Mouse (Mus musculus): ENCODE data around the gene Tpst2.

Tpst2 gene

DNA sequence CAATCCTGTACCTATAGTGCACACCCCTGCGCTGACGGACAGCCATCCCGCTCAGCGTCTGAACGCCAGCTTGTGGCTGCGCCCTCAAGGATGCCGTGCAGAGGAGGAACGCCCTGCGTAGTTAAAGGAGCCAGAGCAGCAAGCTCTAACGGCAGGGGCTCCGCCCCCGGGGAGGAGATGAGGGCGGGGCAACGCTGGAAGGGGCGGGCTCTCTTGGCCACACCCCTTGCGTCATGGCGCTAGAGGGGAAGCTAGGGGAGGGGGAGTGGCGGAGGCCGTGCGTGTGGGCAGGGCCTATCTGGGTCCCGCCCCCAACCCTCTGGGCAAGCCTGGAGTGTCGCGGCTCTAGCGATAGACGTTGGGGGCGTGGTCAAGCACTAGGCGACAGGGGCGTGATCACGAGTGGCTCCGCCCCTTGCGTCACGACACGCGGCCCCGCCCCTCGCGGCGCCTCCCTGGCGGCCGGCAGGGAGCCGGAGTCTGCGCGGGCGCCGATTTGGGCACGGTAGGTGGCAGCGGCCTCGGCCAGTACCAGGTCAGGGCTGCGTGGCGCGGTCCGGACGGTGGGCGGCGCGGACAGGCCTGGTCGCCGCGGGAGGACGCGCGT lies at the start of gene Tpst2:
Tpst2 (plus strand) TSS at position 425 of the 607 bp plus-strand sequence.
- DNase-seq (ENCODE audit: low spot score) = peak; percentile 100

DNA sequence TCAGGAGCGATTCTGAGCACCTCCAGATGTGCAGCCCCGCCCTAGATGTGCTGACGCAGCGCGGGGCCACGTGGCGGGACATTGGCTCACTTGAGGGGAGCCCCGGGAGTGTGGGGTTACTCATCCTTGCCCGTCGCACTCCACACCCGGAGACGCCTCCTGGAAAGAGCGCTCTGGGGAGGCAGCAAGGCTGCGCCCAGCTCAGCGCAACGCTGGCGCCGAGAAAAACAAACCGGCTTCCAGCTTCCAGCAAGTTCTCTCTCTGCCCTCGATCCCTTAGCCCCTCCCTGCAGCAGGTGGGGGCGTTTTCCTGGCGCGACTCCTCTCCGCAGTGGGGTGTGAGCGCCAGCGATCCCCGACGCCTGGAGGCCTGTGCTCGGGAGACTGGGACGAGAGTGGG lies 49.1 kb upstream of the Tpst2 start:
- DNase-seq (ENCODE audit: low spot score) = peak; percentile 55

DNA sequence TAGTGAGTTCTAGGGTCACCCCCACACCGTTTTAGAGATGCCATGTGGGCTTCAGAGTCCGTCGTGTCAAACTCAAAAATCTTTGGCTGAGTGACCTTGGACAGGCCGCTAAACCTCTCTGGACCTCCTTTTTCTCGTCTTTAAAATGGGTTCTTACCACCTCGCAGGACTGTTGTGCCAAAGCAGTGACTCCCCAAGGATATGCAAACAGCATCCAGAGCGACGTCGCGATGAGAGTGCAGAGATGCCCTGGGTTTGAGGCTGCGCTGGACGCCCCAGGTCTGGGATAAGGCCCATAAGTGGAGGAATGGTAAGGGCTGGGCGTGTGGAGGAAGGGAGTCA lies 48.6 kb upstream of the Tpst2 start:
- DNase-seq (ENCODE audit: low spot score) = no peak

DNA sequence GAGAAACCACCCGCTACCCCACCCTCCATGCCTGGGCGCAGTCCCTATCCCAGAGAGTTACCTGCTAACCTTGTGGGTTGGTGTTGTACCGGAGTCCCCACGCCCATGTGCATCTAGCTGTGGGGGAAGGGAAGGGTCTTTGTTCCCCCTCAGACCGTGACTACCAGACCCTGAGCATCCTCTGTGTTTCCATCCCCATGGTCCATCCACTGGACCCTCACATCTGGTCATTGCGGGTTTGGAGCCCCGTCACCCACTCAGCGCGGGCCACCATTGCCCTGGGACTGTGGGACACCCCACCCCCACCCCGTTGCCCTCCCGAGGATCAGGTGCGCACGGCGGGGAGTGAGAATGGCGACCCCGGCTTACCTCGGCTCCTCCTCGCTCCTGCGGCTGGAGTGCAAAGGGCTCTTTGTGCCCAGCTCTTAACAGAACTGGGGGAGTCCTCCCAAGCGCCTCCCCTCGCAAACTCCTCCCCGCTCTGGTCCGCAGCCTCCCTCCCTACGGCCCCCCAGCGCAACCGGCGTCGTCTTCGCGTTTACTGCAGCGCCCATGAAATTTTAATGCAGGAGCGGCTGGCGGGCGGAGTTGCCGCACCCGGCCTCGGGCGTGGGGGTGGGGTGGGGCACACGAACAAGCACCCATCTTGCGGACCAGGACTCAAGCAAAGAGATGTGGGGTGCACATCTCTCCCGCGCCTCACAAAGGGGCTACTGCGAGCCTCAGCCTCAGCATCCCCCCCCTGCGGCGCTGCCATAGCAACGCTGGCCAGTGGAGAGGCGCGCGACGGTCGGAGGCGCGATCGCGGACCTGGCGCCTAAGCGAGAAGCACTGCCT lies 48.0 kb upstream of the Tpst2 start:
- peak; percentile 60 for DNase-seq (ENCODE audit: low spot score)

DNA sequence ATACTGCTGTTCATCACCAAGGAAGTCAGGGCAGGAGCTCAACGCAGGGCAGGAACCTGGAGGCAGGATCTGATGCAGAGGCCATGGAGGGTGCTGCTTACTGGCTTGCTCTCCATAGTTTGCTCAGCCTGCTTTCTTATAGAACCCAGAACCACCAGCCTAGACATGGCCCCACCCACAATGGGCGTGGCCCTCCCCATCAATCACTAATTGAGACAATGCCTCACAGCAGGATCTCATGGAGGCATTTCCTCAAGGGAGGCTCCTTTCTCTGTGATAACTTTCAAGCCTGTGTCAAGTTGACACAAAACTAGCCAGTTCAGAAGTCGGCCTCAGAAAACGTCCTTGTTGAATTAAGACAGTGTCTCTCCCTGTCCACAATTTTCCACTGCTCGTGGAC lies 40.7 kb upstream of the Tpst2 start:
- DNase-seq (ENCODE audit: low spot score) = no peak

DNA sequence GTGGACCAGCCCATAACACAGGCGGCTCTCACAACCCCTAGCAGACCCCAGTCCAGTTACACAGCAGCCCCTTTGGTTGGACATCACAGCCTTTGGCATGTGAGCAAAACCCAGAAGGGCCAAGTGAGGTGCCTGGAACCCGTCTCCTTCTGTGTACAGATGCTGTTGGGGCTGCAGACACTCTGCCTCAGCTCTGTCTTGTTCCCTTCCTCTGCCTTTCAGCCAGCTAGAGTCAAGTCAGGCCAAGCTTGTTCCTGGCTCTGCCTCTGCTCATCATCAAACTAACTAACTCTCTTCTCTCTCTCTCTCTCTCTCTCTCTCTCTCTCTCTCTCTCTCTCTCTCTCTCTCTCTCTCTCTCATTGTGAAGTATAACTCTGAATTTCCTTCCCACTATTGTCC lies 39.9 kb upstream of the Tpst2 start:
- DNase-seq (ENCODE audit: low spot score) = no peak

DNA sequence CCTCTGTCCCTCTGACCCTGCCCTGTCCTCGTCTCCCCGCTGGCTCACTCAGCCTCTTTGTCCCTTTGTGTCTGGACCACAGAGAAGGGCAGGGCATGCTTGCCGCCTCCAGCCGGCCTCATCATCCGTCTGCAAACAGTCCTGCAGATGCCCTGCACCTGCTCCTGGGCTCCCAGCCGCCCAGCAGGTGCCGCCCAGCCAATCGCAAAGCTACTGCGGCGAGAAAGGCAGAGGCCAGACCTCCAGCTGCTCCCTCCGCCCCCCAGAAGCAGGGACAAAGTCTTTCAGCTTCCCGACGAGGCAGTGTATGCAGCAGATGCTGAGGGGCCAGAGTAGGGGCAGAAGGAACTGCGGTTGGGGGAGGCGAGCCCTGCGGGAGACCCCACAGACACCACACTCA lies 39.1 kb upstream of the Tpst2 start:
- no peak for DNase-seq (ENCODE audit: low spot score)

DNA sequence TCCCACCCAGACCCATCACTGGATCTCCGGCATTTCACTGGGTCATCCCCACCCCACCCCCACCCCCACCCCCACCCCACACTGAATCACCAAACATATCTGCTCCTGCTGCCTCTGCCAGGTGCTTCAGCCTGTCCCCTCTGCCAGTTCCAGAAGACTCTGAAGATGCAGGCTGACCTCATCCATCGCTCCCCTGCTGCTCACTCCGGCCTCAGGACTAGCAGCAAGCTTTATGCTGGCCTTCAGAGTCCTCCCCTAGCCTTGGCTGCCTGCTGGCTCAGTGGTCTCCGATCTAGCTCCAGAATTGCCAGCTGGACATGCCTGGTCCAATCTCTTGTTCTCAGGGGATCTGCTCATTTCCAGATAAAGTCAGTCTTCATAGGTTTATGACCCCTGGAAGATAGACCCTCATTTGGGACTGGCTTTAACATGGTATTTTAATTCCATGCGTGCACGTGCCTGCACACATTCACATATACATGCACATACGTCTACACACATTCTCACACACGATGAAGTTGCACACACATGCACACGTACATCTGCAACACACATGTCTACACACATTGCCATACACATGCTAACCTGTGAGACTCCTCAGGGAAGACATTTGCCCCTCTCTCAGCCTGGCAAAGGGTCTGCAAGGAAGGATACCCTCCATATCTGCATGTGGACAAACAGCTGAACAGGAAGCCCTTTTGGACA lies 38.5 kb upstream of the Tpst2 start:
- no peak for DNase-seq (ENCODE audit: low spot score)

DNA sequence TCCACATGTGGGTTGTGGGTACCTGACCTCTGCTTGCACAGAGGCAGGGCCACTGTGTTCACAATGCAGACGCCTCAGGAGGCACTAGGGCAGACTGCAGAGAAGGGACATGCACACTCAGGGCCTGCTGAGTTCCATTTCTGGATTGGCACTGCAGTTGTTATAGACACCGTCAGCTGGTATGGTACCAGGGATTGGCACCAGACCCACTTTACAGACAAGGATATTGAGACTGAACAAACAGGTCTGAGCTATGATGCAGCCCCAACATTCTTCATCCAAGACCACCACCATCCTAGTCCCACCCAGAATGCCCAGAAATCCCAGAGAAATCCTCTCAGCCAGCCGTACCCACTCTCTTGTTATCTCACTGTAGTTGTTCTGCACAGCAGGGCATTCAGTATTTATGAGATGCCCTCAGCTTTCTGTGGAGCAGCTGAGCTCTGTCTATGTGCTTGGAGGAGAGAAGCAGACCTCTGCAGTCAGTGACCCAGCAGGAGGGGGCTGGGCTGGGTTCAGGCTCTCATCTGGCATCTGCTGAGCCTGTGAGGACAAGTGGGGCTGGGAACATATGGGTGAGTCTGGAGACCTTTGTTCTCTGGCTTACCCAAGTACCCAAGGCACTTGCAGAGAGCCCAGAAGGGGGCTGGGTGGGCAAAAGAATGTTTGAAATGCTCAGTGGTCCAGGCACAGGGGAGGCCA lies 37.6 kb upstream of the Tpst2 start:
- DNase-seq (ENCODE audit: low spot score) = no peak

DNA sequence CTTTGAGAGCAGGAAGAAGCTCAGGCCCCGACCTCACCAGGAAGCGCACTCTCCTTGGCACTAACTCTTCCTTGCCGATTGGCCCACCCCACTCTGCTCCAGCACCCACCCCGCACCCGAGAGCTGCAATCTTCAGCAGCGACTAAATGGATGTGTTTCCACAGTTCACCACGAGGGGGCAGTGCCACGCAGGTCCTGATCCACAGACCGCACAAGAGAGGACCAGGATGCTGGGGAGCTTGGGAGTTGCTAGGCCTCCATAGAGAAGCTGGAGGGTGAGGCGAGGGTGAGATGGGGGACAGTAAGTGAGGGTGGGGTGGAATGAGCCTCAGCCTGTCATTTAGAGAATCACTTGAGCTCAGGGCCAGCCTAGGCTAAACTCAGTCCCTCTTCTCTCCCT lies 35.7 kb upstream of the Tpst2 start:
- DNase-seq (ENCODE audit: low spot score) = peak; percentile 94

DNA sequence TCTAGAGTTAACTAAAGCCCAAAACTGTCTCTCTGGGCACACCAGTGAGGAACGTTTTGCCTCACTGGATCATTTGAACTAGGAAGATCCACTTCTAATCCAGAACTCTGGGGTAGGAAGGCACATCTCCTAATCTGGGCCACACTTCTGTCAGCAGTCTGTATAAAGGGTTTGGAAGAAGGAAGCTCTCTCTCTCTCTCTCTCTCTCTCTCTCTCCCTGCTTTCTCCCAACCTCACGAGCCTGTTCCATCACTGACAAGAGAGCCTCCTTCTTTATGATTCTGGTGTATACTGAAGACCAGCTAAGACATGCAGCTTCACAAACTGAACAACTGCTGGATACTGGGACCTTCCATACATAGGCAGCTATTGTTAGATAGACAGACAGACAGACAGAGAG lies 34.6 kb upstream of the Tpst2 start:
- no peak for DNase-seq (ENCODE audit: low spot score)

DNA sequence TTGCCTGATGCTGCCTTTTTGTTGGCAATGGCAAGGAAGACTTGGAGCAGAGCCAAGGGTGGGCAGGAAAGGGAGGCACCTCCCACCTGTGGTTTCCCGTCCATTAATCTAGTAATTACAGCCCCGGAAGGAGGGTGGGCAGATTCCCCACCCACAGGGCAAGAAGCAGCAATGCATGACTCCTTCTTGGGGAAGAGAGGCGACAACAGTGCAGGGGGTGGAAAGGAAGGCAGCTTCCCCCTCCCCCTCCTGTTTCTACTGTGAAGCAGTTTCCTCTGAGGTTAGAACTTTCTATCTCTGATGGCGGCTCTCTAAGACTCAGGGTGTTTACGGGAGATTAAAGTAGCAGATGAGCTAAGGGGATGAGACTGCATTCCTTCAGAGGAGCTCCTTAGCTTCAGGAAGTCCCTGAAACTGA lies 34.1 kb upstream of the Tpst2 start:
- no peak for DNase-seq (ENCODE audit: low spot score)

DNA sequence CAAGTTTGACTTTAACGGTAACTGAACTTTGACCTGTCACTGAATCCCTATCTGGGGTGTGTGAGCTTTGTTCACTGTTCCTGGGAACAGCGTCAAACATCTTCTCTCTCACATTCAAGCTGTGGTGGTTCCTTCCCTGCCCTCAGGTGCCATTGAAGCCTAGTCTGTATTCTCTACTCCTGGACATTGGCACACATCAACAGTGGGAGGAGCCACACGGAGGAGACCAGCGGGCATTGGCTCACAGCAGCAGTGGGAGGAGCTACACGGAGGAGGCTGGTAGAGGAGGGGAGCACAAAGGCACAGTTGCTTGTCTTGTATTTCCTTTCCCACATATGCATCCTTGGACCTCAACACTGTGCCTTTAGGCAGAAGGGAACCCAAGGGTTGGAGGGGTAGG lies 33.5 kb upstream of the Tpst2 start:
- no peak for DNase-seq (ENCODE audit: low spot score)

DNA sequence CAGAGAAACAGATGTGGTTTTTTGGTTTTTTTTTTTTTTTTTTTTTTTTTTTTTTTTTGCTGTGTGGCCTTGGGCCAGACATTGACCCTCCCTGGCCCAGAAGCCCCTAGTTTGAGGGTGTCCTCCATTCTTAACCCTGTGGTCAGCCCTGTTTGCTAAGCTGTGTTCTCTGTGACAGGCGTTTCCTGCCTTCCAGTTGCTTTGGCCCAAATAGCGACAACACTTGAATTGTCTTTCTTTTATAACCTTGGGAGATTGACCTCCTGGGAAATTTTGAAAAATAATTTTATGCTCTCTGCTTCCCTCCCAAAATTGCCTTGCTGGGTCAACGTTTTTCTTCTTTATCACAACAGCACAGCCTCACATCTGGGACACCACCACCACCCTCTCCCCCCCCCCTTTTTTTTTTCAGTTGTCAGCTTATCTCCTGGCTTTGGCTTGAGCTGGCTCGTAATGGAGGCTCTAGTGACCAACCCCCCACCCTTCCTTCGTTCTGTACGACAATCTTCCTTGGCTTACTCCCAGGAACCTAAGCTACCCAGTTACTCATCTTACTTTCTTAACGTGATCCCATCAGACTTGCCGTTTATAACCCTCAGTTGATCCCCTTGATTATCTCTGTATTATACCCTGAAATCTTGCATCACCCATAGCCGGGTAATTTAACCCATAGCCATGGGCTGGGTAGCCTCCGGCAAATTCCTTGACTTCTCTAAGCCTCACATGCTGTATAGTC lies 32.8 kb upstream of the Tpst2 start:
- DNase-seq (ENCODE audit: low spot score) = no peak

DNA sequence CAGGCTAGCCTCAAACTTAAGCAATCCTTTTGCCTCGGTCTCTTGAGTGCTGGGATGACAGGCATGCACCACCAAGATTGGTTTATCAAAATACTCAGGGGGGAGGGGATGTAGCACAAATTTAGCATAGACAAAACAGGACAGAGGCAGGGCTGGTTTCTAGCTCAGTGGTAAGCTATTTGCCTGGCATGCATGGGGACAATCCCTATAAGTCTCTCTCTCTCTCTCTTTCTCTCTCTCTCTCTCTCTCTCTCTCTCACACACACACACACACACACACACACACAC lies 32.3 kb upstream of the Tpst2 start:
- DNase-seq (ENCODE audit: low spot score) = no peak

DNA sequence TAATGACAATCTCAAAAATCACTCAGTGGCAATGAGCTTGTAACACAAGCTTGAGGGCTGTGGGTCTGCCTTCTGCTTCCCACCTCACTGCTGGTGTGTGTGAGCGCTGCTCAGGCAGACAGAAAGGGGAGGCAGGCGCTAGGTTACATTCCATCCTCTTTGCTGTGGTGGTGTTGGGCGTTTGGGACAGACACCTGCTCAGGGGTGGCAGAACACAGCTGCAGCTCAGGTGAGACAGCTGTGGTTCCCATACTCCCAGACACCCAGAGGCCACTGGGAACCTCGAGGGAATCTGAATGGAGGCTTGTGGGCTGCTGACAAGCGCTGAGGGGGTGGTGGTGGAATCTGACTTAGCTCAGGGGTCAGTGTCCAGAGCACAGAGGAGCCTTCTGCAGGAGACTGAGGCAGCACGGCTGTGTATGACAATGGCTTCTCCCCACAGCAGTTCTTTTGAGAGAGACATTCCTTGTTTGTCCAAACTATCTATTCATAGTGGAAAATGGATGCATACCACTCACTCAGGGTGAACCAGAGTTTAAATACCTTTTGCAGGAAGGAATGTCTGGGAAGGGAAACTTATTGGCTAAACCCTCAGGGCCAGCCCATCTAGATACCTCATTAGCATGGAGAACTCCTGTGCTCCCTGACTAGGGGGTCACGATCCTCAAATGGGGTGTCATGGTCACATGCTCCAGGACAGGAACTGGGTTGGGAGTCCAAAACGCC lies 31.4 kb upstream of the Tpst2 start:
- no peak for DNase-seq (ENCODE audit: low spot score)

DNA sequence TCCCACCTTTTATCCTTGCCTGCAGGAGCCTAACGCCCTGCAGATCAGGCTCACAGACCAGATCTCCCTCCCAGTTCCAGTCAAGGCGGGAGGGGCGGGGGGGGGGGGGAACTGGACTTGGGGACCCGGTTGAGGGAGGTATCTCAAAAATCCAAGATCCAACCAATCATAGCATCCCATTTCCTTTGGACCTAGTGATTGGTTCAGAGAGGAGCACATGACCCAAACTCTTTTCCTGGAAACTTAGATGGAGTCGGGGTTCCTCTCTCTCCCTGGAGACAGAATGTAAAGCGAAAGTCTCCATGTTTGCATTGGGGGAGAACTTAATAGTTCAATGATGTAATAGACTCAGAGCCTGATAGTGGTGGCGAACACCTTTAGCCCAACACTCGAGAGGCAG lies 29.1 kb upstream of the Tpst2 start:
- no peak for DNase-seq (ENCODE audit: low spot score)

DNA sequence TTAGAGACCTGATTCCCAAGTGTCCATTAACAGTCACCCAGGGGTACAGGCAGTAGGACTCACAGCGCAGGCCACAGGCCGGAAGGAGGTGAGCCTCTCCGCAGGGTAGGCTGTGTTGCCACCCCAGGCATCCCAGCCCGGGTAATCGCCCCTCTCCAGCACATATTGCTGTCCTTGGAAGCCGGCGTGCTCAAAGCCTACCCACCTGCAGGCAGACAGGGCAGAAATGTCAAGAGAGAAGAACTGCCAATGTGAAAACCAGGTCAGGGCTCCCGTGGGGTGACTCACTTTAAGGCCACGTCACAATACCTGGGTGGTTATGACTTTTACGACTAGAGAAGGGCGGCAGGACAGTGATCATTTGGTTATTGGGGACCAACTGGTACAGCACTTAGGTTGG lies 27.4 kb upstream of the Tpst2 start:
- no peak for DNase-seq (ENCODE audit: low spot score)

DNA sequence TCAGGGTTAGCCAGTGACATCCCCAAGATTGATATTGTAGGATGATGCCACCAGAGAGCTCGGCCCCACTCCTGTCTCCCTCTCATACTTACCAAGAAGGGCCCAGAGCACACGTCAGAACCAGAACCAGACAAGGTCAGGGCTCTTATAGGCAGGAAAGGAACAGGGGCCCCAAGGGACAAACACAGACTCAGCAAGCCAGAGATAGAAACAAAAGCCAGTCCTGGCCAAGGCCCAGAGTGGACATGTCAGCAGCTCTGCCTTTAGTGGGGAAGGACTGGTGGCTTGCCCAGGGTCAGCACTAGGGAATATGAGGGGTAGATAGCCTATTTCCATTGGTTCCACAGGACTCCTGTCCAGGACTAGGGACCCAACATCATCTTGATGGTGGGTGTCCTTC lies 24.1 kb upstream of the Tpst2 start, which contains the start of gene Cryba4:
Cryba4 (minus strand) TSS at position 119 of the 400 bp plus-strand sequence.
- no peak for DNase-seq (ENCODE audit: low spot score)

DNA sequence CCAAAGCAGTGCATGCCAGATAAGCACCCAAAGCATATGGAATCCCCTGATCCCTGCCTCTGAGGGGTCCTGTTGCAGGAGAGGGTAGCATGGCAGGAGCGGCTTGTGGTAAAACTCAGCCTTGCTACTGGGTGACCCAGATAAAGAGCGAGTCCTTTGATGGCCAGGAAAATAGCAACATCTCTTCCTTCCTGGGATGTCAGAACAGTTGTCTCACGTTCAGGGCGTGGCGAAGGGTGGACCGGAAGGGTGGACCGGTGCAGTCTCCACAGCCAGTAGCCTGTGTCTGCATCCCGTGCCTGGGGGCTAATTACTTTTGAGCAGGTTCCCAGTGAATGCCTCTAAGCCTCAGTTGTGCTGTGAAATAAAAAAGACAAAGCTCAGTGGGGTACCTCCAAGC lies 23.3 kb upstream of the Tpst2 start:
- DNase-seq (ENCODE audit: low spot score) = no peak

DNA sequence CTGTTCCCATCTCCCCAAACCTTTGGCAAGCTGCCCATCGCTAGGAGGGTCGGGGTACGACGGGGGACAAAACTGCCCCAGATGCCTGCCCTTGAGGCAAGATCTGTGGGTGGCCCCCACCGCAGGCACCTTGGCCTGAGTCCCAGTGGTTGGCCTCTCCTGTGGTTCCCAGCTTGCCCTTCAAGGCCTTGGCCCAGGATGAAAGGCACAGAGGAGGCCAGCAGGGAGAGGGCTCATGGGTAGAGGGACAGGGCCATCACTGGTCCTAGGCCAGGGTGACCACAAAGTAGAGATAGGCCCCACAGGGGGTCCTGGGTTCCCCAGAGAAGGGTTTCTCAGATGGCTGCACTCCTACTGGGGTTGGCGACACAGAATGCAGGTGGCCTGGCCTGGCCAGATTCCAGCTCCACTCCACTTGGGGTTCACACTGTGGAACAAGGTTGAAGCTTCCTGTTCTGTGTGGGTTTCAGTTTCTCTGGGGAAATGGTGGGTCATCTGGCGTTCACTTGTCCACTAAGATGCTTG lies 22.1 kb upstream of the Tpst2 start:
- peak; percentile 65 for DNase-seq (ENCODE audit: low spot score)

Measured in layer of hippocampus, adult 11-12 months (tissue).